In genomic region chr8:122062508-122063223, GRCm38 (mm10) we compare ENCODE assay signal across 29 mouse cellular contexts.
A peak's percentile ranks its signal among the peaks of the same experiment; 100 is the strongest.
DNase-seq lines count a peak whose midpoint lies in the region; ATAC-seq and TF ChIP-seq lines count a peak whose summit lies in the region.
"Had no signal": no experiment of that assay in that cellular context is flagged by ENCODE, and none has a peak within 500 bp of the region (broad histone marks: within the 10 kb centered on the region; RNA-seq: fewer than 3 reads in every experiment).

No protein-coding gene starts in this region.

- 0 out of 2 replicates have a peak overlapping the region, but pooled peaks have one; percentile 18 for H3K4me3 ChIP-seq in liver, adult 2 months (ENCODE audit: insufficient read depth, low read depth, low read length)
- no peak overlapping the region for H3K4me3 ChIP-seq in stomach, embryonic 16.5 days (replicated peaks; ENCODE audit: low read length)
- H3K4me3 ChIP-seq in kidney, embryonic 14.5 days (ENCODE audit: low read length): no peak overlapping the region
- H3K4me3 ChIP-seq: embryonic facial prominence, embryonic 10.5 days; embryonic facial prominence, embryonic 13.5 days; erythroblast, embryonic 14.5 days; forebrain, embryonic 10.5 days; forebrain, embryonic 13.5 days; gastrocnemius, adult 2 months; hindbrain, embryonic 12.5 days; hindbrain, embryonic 15.5 days had no signal

- no peak overlapping the region for H3K4me2 ChIP-seq in stomach, embryonic 16.5 days (ENCODE audit: low read depth, low read length)
- H3K4me2 ChIP-seq in kidney, embryonic 14.5 days (replicated peaks; ENCODE audit: low read depth, low read length): no peak overlapping the region
- H3K4me2 ChIP-seq: embryonic facial prominence, embryonic 13.5 days; forebrain, embryonic 13.5 days; heart, embryonic 11.5 days; hindbrain, embryonic 12.5 days; hindbrain, embryonic 15.5 days had no signal

- intact Hi-C loops in left cerebral cortex, postnatal 4 days (cut with DNase I): no loop called here

- no peaks in the 10 kb centered on the region for H3K79me2 ChIP-seq in liver, adult 2 months (ENCODE audit: control insufficient read depth, insufficient read depth, low read length)

- 22% methylated on average over 12 of the region's 12 CpGs for WGBS in liver, adult 2 months
- 26% methylated on average over 12 of the region's 12 CpGs for WGBS in large intestine, adult 2 months
- WGBS in stomach, embryonic 16.5 days: 53% methylated on average over 12 of the region's 12 CpGs
- WGBS in kidney, embryonic 14.5 days: 72% methylated on average over 12 of the region's 12 CpGs

- TF ChIP-seq POLR2A in liver, adult 2 months (IDR thresholded peaks at IDR 0.05; ENCODE audit: extremely low read depth, insufficient read depth, low read length): no peak

- peak; percentile 79 for DNase-seq in liver, adult 2 months (ENCODE audit: extremely low read depth, low read depth, low spot score)
- no peak for DNase-seq in liver
- DNase-seq in large intestine, adult 2 months (ENCODE audit: low read depth, low spot score): peak; percentile 32
- DNase-seq in left cerebral cortex, postnatal 4 days: no peak
- DNase-seq in cerebellum, postnatal 25 days: no peak
- DNase-seq: adrenal gland, adult 2 months; adrenal gland, postnatal 14 days; B cell, adult 2 months; cerebellum, adult 11 months; cerebellum, adult 2 months; cerebellum, adult 9-11 months; cerebellum, postnatal 36 days; embryo, embryonic 11 days; forebrain, postnatal 0 days; gastrocnemius, adult 2 months; gastrocnemius, postnatal 14 days; heart, adult 11 months had no signal

- H3K36me3 ChIP-seq in liver, adult 2 months (ENCODE audit: control insufficient read depth, insufficient read depth, low read length): no peaks in the 10 kb centered on the region
- no peaks in the 10 kb centered on the region for H3K36me3 ChIP-seq in stomach, embryonic 16.5 days (ENCODE audit: control insufficient read depth, insufficient read depth, low read length)
- no peaks in the 10 kb centered on the region for H3K36me3 ChIP-seq in kidney, embryonic 14.5 days (ENCODE audit: control insufficient read depth, insufficient read depth, low read length)
- H3K36me3 ChIP-seq: embryonic facial prominence, embryonic 10.5 days; embryonic facial prominence, embryonic 13.5 days; forebrain, embryonic 10.5 days; G1E; hindbrain, embryonic 12.5 days; hindbrain, embryonic 15.5 days had no signal

- H3K27me3 ChIP-seq in liver, adult 2 months (ENCODE audit: control insufficient read depth, insufficient read depth, low read length): no peaks in the 10 kb centered on the region
- H3K27me3 ChIP-seq in stomach, embryonic 16.5 days (ENCODE audit: control insufficient read depth, insufficient read depth, low read length): no peaks in the 10 kb centered on the region
- H3K27me3 ChIP-seq in kidney, embryonic 14.5 days (ENCODE audit: control insufficient read depth, insufficient read depth, low read length): no peaks in the 10 kb centered on the region
- H3K27me3 ChIP-seq: embryonic facial prominence, embryonic 13.5 days; forebrain, embryonic 13.5 days; hindbrain, embryonic 12.5 days; hindbrain, embryonic 15.5 days; Patski had no signal

- H3K9ac ChIP-seq in liver, adult 2 months (ENCODE audit: low read depth, low read length): peak overlapping the region; percentile 51
- H3K9ac ChIP-seq in stomach, embryonic 16.5 days (ENCODE audit: low read length): no peak overlapping the region
- H3K9ac ChIP-seq in kidney, embryonic 14.5 days (ENCODE audit: low read depth, low read length): no peak overlapping the region
- H3K9ac ChIP-seq: embryonic facial prominence, embryonic 13.5 days; forebrain, embryonic 13.5 days; forebrain, postnatal 0 days; hindbrain, embryonic 12.5 days; hindbrain, embryonic 15.5 days had no signal

- H3K27ac ChIP-seq in liver, adult 2 months (replicated peaks; ENCODE audit: insufficient read depth, low read depth, low read length): peak overlapping the region; percentile 68
- no peak overlapping the region for H3K27ac ChIP-seq in stomach, embryonic 16.5 days (ENCODE audit: low read length)
- H3K27ac ChIP-seq in kidney, embryonic 14.5 days (ENCODE audit: low read depth, low read length): no peak overlapping the region
- H3K27ac ChIP-seq: embryonic facial prominence, embryonic 10.5 days; embryonic facial prominence, embryonic 13.5 days; forebrain, embryonic 10.5 days; forebrain, embryonic 13.5 days; hindbrain, embryonic 12.5 days; hindbrain, embryonic 15.5 days had no signal

- peak; percentile 36; the same call in 1 of the 2 replicates for ATAC-seq in stomach, embryonic 16.5 days (ENCODE audit: insufficient read depth, low FRiP score)
- ATAC-seq in kidney, embryonic 14.5 days (ENCODE audit: low FRiP score, low TSS enrichment): no peak
- ATAC-seq: forebrain, embryonic 13.5 days; forebrain, postnatal 0 days; Patski had no signal

- TF ChIP-seq CTCF in liver, adult 2 months (IDR thresholded peaks at IDR 0.05; ENCODE audit: low read depth, low read length): no peak

- H3K4me1 ChIP-seq in liver, adult 2 months (ENCODE audit: control insufficient read depth, insufficient read depth, low read length): peaks cover 10% of the 10 kb centered on the region
- H3K4me1 ChIP-seq in stomach, embryonic 16.5 days (ENCODE audit: control insufficient read depth, insufficient read depth, low read length): no peaks in the 10 kb centered on the region
- no peaks in the 10 kb centered on the region; the same call in none of the 2 replicates for H3K4me1 ChIP-seq in kidney, embryonic 14.5 days (ENCODE audit: control insufficient read depth, insufficient read depth, low read length)
- H3K4me1 ChIP-seq: forebrain, embryonic 13.5 days; hindbrain, embryonic 12.5 days; hindbrain, embryonic 15.5 days had no signal

- no peaks in the 10 kb centered on the region for H3K9me3 ChIP-seq in stomach, embryonic 16.5 days (replicated peaks; ENCODE audit: control insufficient read depth, low read length)
- no peaks in the 10 kb centered on the region for H3K9me3 ChIP-seq in kidney, embryonic 14.5 days (ENCODE audit: control insufficient read depth, low read length)
- H3K9me3 ChIP-seq: embryonic facial prominence, embryonic 10.5 days; embryonic facial prominence, embryonic 13.5 days; forebrain, embryonic 10.5 days; forebrain, embryonic 13.5 days; G1E; hindbrain, embryonic 12.5 days; hindbrain, embryonic 15.5 days had no signal

Comparison
In these comparisons a context has a peak if more than half of its experiments do, and no peak if none do; other contexts are left out.
1. DNase-seq: peak in liver, adult 2 months (single experiment) and large intestine, adult 2 months (single experiment); none in liver (single experiment), left cerebral cortex, postnatal 4 days (single experiment) and cerebellum, postnatal 25 days (0 of 2).